Mouse (Mus musculus): ENCODE results near the gene Mrc1. TPM values are rescaled to one million over a fixed set of nuclear protein-coding genes. Genes with fewer than 3 reads are reported as not detected.

Mrc1 gene
- total and polyA plus RNA-seq, 3 experiments = 0.17 to 0.89 (median 0.73) TPM

- dilution Hi-C loops (cut with MboI; ENCODE audit: extremely low pct_ligation_motif_present, extremely low pct_unique_long_range_greater_than_20kb, low sequenced_read_pairs) (no loop called here), in situ Hi-C loops (cut with MboI; ENCODE audit: low pct_ligation_motif_present, low pct_unique_long_range_greater_than_20kb, low sequenced_read_pairs) (no loop called here)
- Histone ChIP-seq H3K4me3 (replicated peaks in 1 of 3; ENCODE audit: low read depth in 2 of 3, low read length in 2 of 3, poor library complexity in 1 of 3) (no peak overlapping the region), H3K4me1 (ENCODE audit: control insufficient read depth in 1 of 2, insufficient read depth in 2 of 2) (no peaks in the 10 kb centered on the region), H3K36me3 (replicated peaks in 1 of 2; ENCODE audit: control insufficient read depth in 1 of 2, insufficient read depth in 1 of 2, low read length in 1 of 2) (no peaks in the 10 kb centered on the region), H3K79me2 (replicated peaks; ENCODE audit: control insufficient read depth, extremely low read depth, insufficient read depth, poor library complexity, severe bottlenecking) (no peaks in the 10 kb centered on the region), H3K4me2 (ENCODE audit: insufficient read depth, low read depth, poor library complexity, severe bottlenecking) (no peak overlapping the region), H3K9ac (ENCODE audit: insufficient read depth, low read depth) (no peak overlapping the region), H3K27ac (ENCODE audit: insufficient read depth, low read depth) (no peak overlapping the region), H3K9me3 (replicated peaks; ENCODE audit: low read length) (no peaks in the 10 kb centered on the region), H3K27me3 (replicated peaks) (no peaks in the 10 kb centered on the region)
- DNase-seq (ENCODE audit: extremely low read depth) = no peak
- TF ChIP-seq MAZ (IDR thresholded peaks at IDR 0.05; ENCODE audit: low read depth, low read length) = no peak
- TF ChIP-seq CTCF (conservative IDR thresholded peaks at IDR 0.05 in 1 of 2, IDR thresholded peaks at IDR 0.05 in 1 of 2; ENCODE audit: low read depth in 2 of 2, low read length in 2 of 2) = peak; percentile 22 to 62; a peak in 2 of 4 replicates
- TF ChIP-seq KAT2A (IDR thresholded peaks at IDR 0.05; ENCODE audit: insufficient replicate concordance, low read length) = no peak
- no peak for TF ChIP-seq ZKSCAN1 (IDR thresholded peaks at IDR 0.05; ENCODE audit: borderline replicate concordance, low read depth, low read length)
- TF ChIP-seq SMC3 (IDR thresholded peaks at IDR 0.05; ENCODE audit: low read depth, low read length) = peak; percentile 47
- peak; percentile 33 for TF ChIP-seq RAD21 (IDR thresholded peaks at IDR 0.05; ENCODE audit: low read depth, low read length)
These were observed 11.1 kb upstream of the Mrc1 start for GRCm38 (mm10) chr2:14218126-14218525.

- Histone ChIP-seq H3K4me2 (ENCODE audit: insufficient read depth, low read depth, poor library complexity, severe bottlenecking) (no peak overlapping the region), H3K9me3 (replicated peaks; ENCODE audit: low read length) (no peaks in the 10 kb centered on the region), H3K36me3 (replicated peaks in 1 of 2; ENCODE audit: control insufficient read depth in 1 of 2, insufficient read depth in 1 of 2, low read length in 1 of 2) (no peaks in the 10 kb centered on the region), H3K27ac (ENCODE audit: insufficient read depth, low read depth) (no peak overlapping the region), H3K9ac (ENCODE audit: insufficient read depth, low read depth) (no peak overlapping the region), H3K79me2 (replicated peaks; ENCODE audit: control insufficient read depth, extremely low read depth, insufficient read depth, poor library complexity, severe bottlenecking) (no peaks in the 10 kb centered on the region), H3K4me1 (ENCODE audit: control insufficient read depth in 1 of 2, insufficient read depth in 2 of 2) (0 out of 4 replicates have a peak, but pooled peaks cover 0 to 4% of the 10 kb centered on the region in 2 experiments), H3K4me3 (replicated peaks in 1 of 3; ENCODE audit: low read depth in 2 of 3, low read length in 2 of 3, poor library complexity in 1 of 3) (no peak overlapping the region), H3K27me3 (replicated peaks) (no peaks in the 10 kb centered on the region)
- TF ChIP-seq TCF12 (IDR thresholded peaks at IDR 0.05; ENCODE audit: low read depth, low read length) = no peak
- TF ChIP-seq ZMIZ1 (IDR thresholded peaks at IDR 0.05; ENCODE audit: low read depth, low read length) = no peak
- no peak for TF ChIP-seq ZC3H11A (IDR thresholded peaks at IDR 0.05; ENCODE audit: low read depth, low read length)
- no peak for TF ChIP-seq ZKSCAN1 (IDR thresholded peaks at IDR 0.05; ENCODE audit: borderline replicate concordance, low read depth, low read length)
- no peak for TF ChIP-seq POLR2AphosphoS2 (IDR thresholded peaks at IDR 0.05; ENCODE audit: low read depth, low read length)
- no peak for TF ChIP-seq BHLHE40 (IDR thresholded peaks at IDR 0.05; ENCODE audit: low read depth, low read length)
- no peak for TF ChIP-seq MXI1 (IDR thresholded peaks at IDR 0.05; ENCODE audit: low read depth, low read length)
- dilution Hi-C loops (cut with MboI; ENCODE audit: extremely low pct_ligation_motif_present, extremely low pct_unique_long_range_greater_than_20kb, low sequenced_read_pairs) (no loop called here), in situ Hi-C loops (cut with MboI; ENCODE audit: low pct_ligation_motif_present, low pct_unique_long_range_greater_than_20kb, low sequenced_read_pairs) (no loop called here)
- no peak for DNase-seq (ENCODE audit: extremely low read depth)
These were observed 4.8 kb upstream of the Mrc1 start for GRCm38 (mm10) chr2:14224387-14224786.

GRCm38 (mm10) chr2:14228495-14228894 lies 697 bp upstream of the Mrc1 start:
- no peaks in the 10 kb centered on the region for H3K9me3 ChIP-seq (replicated peaks; ENCODE audit: low read length)
- TF ChIP-seq CTCF (conservative IDR thresholded peaks at IDR 0.05 in 1 of 2, IDR thresholded peaks at IDR 0.05 in 1 of 2; ENCODE audit: low read depth in 2 of 2, low read length in 2 of 2) = no peak
- TF ChIP-seq ZC3H11A (IDR thresholded peaks at IDR 0.05; ENCODE audit: low read depth, low read length) = no peak
- TF ChIP-seq HCFC1 (IDR thresholded peaks at IDR 0.05; ENCODE audit: low read depth, low read length) = no peak
- TF ChIP-seq JUND (conservative IDR thresholded peaks at IDR 0.05; ENCODE audit: low read depth, low read length) = no peak
- no peak for TF ChIP-seq SMC3 (IDR thresholded peaks at IDR 0.05; ENCODE audit: low read depth, low read length)
- no peak for TF ChIP-seq TCF12 (IDR thresholded peaks at IDR 0.05; ENCODE audit: low read depth, low read length)
- no peak for TF ChIP-seq RAD21 (IDR thresholded peaks at IDR 0.05; ENCODE audit: low read depth, low read length)
- no peak for TF ChIP-seq USF1 (IDR thresholded peaks at IDR 0.05; ENCODE audit: low read depth, low read length)
- TF ChIP-seq ZKSCAN1 (IDR thresholded peaks at IDR 0.05; ENCODE audit: borderline replicate concordance, low read depth, low read length) = no peak
- no peak for TF ChIP-seq POLR2AphosphoS2 (IDR thresholded peaks at IDR 0.05; ENCODE audit: low read depth, low read length)
- no peak for TF ChIP-seq TBP (conservative IDR thresholded peaks at IDR 0.05; ENCODE audit: low read depth, low read length)
- TF ChIP-seq ETS1 (conservative IDR thresholded peaks at IDR 0.05; ENCODE audit: low read depth, low read length) = no peak
- no peak for TF ChIP-seq CHD1 (IDR thresholded peaks at IDR 0.05; ENCODE audit: low read depth, low read length)
- TF ChIP-seq MAZ (IDR thresholded peaks at IDR 0.05; ENCODE audit: low read depth, low read length) = no peak
- no peak for TF ChIP-seq UBTF (IDR thresholded peaks at IDR 0.05; ENCODE audit: low read depth, low read length)
- TF ChIP-seq MXI1 (IDR thresholded peaks at IDR 0.05; ENCODE audit: low read depth, low read length) = no peak
- H3K36me3 ChIP-seq (replicated peaks in 1 of 2; ENCODE audit: control insufficient read depth in 1 of 2, insufficient read depth in 1 of 2, low read length in 1 of 2) = no peaks in the 10 kb centered on the region
- peak overlapping the region; percentile 24; the same call in 1 of the 2 replicates for H3K4me2 ChIP-seq (ENCODE audit: insufficient read depth, low read depth, poor library complexity, severe bottlenecking)
- no peaks in the 10 kb centered on the region for H3K27me3 ChIP-seq (replicated peaks)
- no peak for DNase-seq (ENCODE audit: extremely low read depth)
- peaks cover 0 to 32% of the 10 kb centered on the region in 2 experiments; a peak in 2 of 4 replicates for H3K4me1 ChIP-seq (ENCODE audit: control insufficient read depth in 1 of 2, insufficient read depth in 2 of 2)
- dilution Hi-C loops (cut with MboI; ENCODE audit: extremely low pct_ligation_motif_present, extremely low pct_unique_long_range_greater_than_20kb, low sequenced_read_pairs) = no loop called here
- in situ Hi-C loops (cut with MboI; ENCODE audit: low pct_ligation_motif_present, low pct_unique_long_range_greater_than_20kb, low sequenced_read_pairs) = no loop called here
- no peaks in the 10 kb centered on the region for H3K79me2 ChIP-seq (replicated peaks; ENCODE audit: control insufficient read depth, extremely low read depth, insufficient read depth, poor library complexity, severe bottlenecking)
- H3K4me3 ChIP-seq (replicated peaks in 1 of 3; ENCODE audit: low read depth in 2 of 3, low read length in 2 of 3, poor library complexity in 1 of 3) = no peak overlapping the region
- H3K27ac ChIP-seq (ENCODE audit: insufficient read depth, low read depth) = no peak overlapping the region
- H3K9ac ChIP-seq (ENCODE audit: insufficient read depth, low read depth) = no peak overlapping the region
